Mouse (Mus musculus): ENCODE results near the gene Plac8.

The Plac8 gene

DNA sequence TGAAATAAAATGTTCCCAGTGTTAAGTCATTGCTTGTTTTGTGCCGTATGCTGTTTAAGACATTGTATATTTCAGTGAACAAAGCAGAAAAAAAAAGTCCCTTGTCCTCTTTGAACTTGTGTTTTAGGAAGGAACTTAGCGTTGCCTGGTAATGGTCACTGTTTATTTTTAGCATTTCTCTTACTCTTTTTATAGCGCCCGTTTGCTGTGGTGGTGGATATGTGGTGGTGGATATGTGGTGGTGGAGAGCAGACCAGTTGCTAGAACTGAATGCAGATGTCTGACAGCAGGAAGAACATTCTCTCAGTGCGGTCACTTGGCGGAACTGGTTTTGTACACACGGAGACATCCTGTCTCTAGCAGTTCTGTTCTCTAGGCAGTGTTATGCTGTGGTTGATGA lies 45.9 kb downstream of the Plac8 start:
- H3K36me3 ChIP-seq (ENCODE audit: control insufficient read depth, insufficient read depth, low read length, poor library complexity, severe bottlenecking) = peaks cover 8% of the 10 kb centered on the region
- peak; percentile 78 for DNase-seq (ENCODE audit: low read depth, low spot score)

DNA sequence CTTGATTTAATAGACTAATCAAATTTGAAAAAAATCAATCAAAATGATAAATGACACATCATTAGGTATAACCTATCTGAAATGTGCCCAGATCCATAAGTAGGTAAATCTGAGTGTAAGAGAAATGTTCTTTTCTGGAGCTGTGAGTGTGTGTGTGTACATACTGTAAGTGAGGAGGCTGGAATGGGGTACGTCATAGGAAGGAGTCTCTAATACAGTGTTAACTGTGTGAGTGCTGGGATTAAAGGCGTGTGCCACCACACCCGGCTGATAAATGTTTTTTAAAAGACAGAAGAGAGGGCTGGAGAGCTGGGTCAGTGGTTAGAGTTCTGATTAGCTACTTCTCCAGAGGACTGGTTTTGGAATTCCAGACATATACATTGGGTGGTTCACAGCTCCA lies 46.4 kb downstream of the Plac8 start:
- no peaks in the 10 kb centered on the region for H3K27me3 ChIP-seq (ENCODE audit: control insufficient read depth, insufficient read depth, low read length, poor library complexity, severe bottlenecking)
- peaks cover 8% of the 10 kb centered on the region for H3K36me3 ChIP-seq (ENCODE audit: control insufficient read depth, insufficient read depth, low read length, poor library complexity, severe bottlenecking)
- DNase-seq (ENCODE audit: low read depth, low spot score) = no peak

More for the DNA sequence above, 45.9 kb downstream of the Plac8 start:
- H3K27me3 ChIP-seq (ENCODE audit: control insufficient read depth, insufficient read depth, low read length, poor library complexity, severe bottlenecking) = no peaks in the 10 kb centered on the region

DNA sequence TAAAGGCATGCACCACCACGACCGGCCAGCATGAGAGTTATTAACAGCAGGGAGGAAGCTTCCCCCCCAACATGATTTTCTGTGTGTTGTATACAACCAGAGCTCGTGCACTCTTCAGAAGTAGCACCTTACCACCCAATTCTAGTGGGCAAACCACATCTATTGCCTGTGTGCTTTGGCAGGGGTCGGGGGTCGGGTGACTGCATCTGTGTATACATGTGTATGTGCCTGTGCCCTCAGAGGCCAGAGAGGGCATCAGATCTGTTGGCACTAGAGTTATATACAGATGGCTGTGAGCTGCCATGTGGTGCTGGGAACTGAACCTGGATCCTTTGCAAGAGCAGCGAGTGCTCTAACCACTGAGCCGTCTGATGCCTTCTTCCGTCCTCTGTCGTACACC lies 47.1 kb downstream of the Plac8 start:
- no peak for DNase-seq (ENCODE audit: low read depth, low spot score)
- no peaks in the 10 kb centered on the region for H3K27me3 ChIP-seq (ENCODE audit: control insufficient read depth, insufficient read depth, low read length, poor library complexity, severe bottlenecking)
- peaks cover 8% of the 10 kb centered on the region for H3K36me3 ChIP-seq (ENCODE audit: control insufficient read depth, insufficient read depth, low read length, poor library complexity, severe bottlenecking)

DNA sequence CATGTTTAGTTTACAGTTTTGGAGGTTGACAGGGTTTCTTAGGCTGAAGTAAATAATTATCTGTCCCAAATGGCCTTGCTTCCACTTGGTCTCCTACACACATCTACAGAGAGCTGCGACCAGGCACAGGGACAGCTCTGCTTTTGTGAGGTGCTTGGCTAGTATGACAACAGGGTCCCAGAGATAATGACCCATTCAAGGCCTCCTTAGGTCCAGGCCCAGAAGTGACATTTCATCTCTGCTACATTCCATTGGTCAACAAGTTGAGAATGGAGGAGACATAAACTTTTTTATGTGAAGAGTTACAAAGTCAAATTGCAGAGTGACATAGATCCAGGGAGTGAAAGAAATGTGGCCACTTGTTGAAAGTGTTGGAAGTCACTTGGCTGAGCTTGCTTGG lies 48.7 kb downstream of the Plac8 start:
- Histone ChIP-seq H3K27me3 (ENCODE audit: control insufficient read depth, insufficient read depth, low read length, poor library complexity, severe bottlenecking) (no peaks in the 10 kb centered on the region), H3K36me3 (ENCODE audit: control insufficient read depth, insufficient read depth, low read length, poor library complexity, severe bottlenecking) (peaks cover under 1% of the 10 kb centered on the region)
- DNase-seq (ENCODE audit: low read depth, low spot score) = no peak

DNA sequence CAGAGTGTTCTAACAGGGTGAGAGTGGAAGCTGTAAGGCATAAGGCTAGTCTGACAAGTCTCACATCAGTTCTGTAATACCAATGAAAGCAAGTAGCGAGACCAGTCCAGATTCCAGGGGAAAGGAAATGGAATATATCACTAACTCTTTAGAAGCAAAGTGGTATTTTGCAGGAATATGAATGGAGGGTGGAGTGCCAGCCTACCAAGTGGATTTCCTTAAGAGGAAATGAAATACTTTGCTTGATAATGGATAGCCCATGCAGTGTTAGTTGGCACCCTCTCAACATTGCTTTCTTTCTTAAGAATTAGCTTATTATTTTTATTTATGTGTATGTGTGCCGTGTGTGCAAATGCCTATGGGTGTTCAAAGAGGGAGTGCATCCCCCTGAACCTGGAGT lies 51.8 kb downstream of the Plac8 start:
- no peaks in the 10 kb centered on the region; the same call in 1 of the 2 replicates for H3K36me3 ChIP-seq (ENCODE audit: control insufficient read depth, insufficient read depth, low read length, poor library complexity, severe bottlenecking)
- no peak for DNase-seq (ENCODE audit: low read depth, low spot score)
- H3K27me3 ChIP-seq (ENCODE audit: control insufficient read depth, insufficient read depth, low read length, poor library complexity, severe bottlenecking) = no peaks in the 10 kb centered on the region

DNA sequence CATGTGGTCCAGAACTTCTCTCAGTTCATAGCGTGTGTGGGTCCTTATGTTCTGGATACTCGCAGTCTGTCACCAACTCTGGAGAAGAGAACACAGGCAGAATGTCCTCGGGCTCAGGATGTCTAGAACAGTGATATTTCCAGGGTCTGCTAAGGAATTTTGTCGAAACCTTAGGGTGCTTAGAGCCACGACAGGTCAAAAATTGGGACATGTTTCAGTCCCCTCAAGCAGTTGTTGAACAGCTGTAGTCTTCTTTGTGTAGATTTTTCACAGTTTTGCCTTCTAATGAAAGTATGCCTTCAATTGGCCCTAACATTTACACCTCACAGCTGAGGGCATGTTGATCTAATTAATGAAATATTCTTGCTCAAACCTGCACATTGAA lies 53.0 kb downstream of the Plac8 start:
- no peaks in the 10 kb centered on the region for H3K27me3 ChIP-seq (ENCODE audit: control insufficient read depth, insufficient read depth, low read length, poor library complexity, severe bottlenecking)
- no peaks in the 10 kb centered on the region; the same call in 1 of the 2 replicates for H3K36me3 ChIP-seq (ENCODE audit: control insufficient read depth, insufficient read depth, low read length, poor library complexity, severe bottlenecking)
- DNase-seq (ENCODE audit: low read depth, low spot score) = no peak

DNA sequence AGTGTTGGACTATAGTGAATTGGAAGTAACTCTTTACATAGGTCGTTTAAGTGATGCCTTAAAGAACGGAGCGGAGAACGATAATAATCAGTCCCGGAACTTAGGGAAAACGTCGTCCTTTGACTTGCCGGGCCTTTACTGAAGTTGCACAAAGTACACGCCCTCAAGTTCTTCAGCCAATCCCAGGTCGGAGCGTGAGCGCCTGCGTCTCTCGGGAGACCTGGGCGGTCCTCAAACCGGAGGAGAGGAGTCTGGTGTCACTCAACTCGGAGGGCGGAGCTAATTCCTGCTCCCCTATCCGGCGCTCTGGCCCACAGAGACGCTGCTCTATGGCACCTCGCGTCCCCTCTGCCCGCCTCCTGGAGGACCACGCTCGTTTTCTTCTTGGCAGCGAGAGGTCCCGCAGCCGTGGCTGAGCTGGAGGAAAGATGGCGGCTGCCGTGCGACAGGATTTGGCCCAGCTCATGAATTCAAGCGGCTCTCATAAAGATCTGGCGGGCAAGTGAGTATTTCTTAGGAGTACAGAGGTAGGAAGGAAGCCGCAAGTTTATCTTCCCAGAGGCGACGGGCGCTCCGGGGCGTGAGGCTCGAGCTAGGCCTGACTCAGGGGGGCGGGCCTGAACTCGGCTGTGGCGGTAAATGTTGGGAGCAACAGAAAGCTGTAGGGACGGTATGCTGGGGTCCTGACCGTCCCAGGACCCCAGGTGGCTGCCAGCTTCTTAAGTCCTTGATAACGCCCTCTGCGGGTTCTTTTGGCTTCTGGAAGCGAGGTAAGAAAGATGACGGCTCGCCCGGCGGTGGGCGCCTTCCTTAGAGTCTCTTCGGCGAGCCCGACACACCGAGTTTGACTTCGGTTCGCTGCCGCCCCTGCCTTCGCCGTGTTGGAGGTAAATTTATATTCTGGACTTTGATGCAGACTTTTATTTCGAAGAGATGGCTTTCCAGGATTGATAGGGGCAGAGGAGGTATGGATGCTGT lies 53.7 kb downstream of the Plac8 start, which contains the start of gene Cops4:
Gene Cops4, plus strand, starts transcription at position 261 of the 978 bp plus-strand sequence.
- Histone ChIP-seq H3K27me3 (ENCODE audit: control insufficient read depth, insufficient read depth, low read length, poor library complexity, severe bottlenecking) (no peaks in the 10 kb centered on the region), H3K36me3 (ENCODE audit: control insufficient read depth, insufficient read depth, low read length, poor library complexity, severe bottlenecking) (no peaks in the 10 kb centered on the region; the same call in 1 of the 2 replicates)
- peak; percentile 99 for DNase-seq (ENCODE audit: low read depth, low spot score)

DNA sequence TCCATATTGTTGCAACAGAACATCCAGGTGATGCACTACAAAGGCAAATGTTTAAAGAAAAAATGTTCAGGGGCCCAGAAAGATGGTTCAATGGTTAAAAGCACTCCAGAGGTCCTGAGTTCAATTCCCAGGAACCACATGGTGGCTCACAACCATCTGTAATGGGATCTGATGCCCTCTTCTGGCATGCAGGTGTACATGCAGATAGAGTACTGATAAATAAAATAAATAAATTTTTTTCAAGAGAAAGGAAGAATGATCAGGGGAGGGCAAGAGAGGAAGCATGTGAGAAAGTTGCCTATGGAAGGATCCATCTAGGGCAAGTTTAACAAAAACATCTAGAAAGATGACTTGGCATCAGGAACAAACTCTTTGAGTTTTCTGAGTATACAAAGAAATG lies 59.5 kb downstream of the Plac8 start:
- H3K36me3 ChIP-seq (ENCODE audit: control insufficient read depth, insufficient read depth, low read length, poor library complexity, severe bottlenecking) = no peaks in the 10 kb centered on the region
- no peaks in the 10 kb centered on the region for H3K27me3 ChIP-seq (ENCODE audit: control insufficient read depth, insufficient read depth, low read length, poor library complexity, severe bottlenecking)
- DNase-seq (ENCODE audit: low read depth, low spot score) = no peak

DNA sequence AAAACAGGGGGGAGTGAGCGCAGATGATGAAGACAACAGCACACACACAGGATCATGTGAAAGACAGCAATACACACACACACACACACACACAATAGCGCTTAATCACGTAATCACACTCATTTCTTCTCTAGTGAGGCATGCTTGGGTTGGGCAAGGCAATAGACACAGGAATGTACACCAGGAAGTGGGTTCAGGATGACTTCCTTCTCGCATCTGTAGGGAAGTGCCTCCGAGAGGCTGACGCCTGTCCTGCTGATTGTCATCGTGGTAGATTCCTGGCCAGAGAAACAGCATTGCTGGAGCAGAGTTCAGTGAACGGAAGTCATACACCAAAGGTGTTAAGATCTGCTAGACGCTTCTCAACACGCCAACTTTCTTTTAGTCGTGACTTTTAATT lies 62.8 kb downstream of the Plac8 start:
- H3K36me3 ChIP-seq (ENCODE audit: control insufficient read depth, insufficient read depth, low read length, poor library complexity, severe bottlenecking) = no peaks in the 10 kb centered on the region
- H3K27me3 ChIP-seq (ENCODE audit: control insufficient read depth, insufficient read depth, low read length, poor library complexity, severe bottlenecking) = no peaks in the 10 kb centered on the region
- DNase-seq (ENCODE audit: low read depth, low spot score) = peak; percentile 24

Measured in splenic B cell, adult 2 months (primary cell).